Comparison of ENCODE assay signal across 18 mouse cellular contexts in genomic region chr9:106326241-106326640, GRCm38 (mm10). TPM values are rescaled to one million over a fixed set of nuclear protein-coding genes. Genes with fewer than 3 reads are reported as not detected.
A peak's percentile ranks its signal among the peaks of the same experiment; 100 is the strongest.
DNase-seq lines count a peak whose midpoint lies in the region; ATAC-seq and TF ChIP-seq lines count a peak whose summit lies in the region.
"Had no signal": no experiment of that assay in that cellular context is flagged by ENCODE, and none has a peak within 500 bp of the region (broad histone marks: within the 10 kb centered on the region; RNA-seq: fewer than 3 reads in every experiment).

No protein-coding gene starts in this region.

- H3K9me3 ChIP-seq in limb, embryonic 12.5 days = no peaks in the 10 kb centered on the region
- no peaks in the 10 kb centered on the region for H3K9me3 ChIP-seq in lung, embryonic 16.5 days (ENCODE audit: control insufficient read depth, low read length)
- H3K9me3 ChIP-seq: hindbrain, embryonic 10.5 days; intestine, embryonic 15.5 days; liver, embryonic 13.5 days had no signal

- 0 out of 2 replicates have a peak, but pooled peaks cover 6% of the 10 kb centered on the region for H3K36me3 ChIP-seq in limb, embryonic 12.5 days
- no peaks in the 10 kb centered on the region for H3K36me3 ChIP-seq in lung, embryonic 16.5 days (ENCODE audit: control insufficient read depth, insufficient read depth, low read length)
- H3K36me3 ChIP-seq: intestine, embryonic 15.5 days had no signal

- 56% methylated on average over 8 of the region's 8 CpGs for WGBS in limb, embryonic 12.5 days
- WGBS in lung, embryonic 16.5 days = 39% methylated on average over 8 of the region's 8 CpGs

- no peak overlapping the region for H3K4me3 ChIP-seq in layer of hippocampus, adult 2 months
- no peak overlapping the region for H3K4me3 ChIP-seq in limb, embryonic 12.5 days (replicated peaks)
- no peak overlapping the region for H3K4me3 ChIP-seq in lung, embryonic 16.5 days (ENCODE audit: low read length)
- H3K4me3 ChIP-seq: gastrocnemius, adult 2 months; hindbrain, embryonic 10.5 days; intestine, embryonic 15.5 days; liver, embryonic 13.5 days had no signal

- no peaks in the 10 kb centered on the region for H3K27me3 ChIP-seq in limb, embryonic 12.5 days
- no peaks in the 10 kb centered on the region for H3K27me3 ChIP-seq in lung, embryonic 16.5 days (ENCODE audit: control insufficient read depth, insufficient read depth, low read depth, low read length)
- H3K27me3 ChIP-seq: intestine, embryonic 15.5 days; liver, embryonic 13.5 days had no signal

- peaks cover 73% of the 10 kb centered on the region for H3K4me1 ChIP-seq in limb, embryonic 12.5 days (replicated peaks)
- H3K4me1 ChIP-seq in lung, embryonic 16.5 days (replicated peaks; ENCODE audit: control insufficient read depth, insufficient read depth, low read length) = peaks cover 29% of the 10 kb centered on the region

- ATAC-seq in limb, embryonic 12.5 days (ENCODE audit: insufficient number of reproducible peaks, insufficient read depth, low FRiP score, low TSS enrichment, low read depth) = no peak
- ATAC-seq in lung, embryonic 16.5 days (ENCODE audit: low read depth) = peak; percentile 77
- ATAC-seq: hindbrain, embryonic 16.5 days; intestine, embryonic 15.5 days had no signal

- DNase-seq in layer of hippocampus, adult 2 months (ENCODE audit: low spot score in 2 of 2) = no peak
- no peak for DNase-seq in layer of hippocampus, adult 8-10 months (ENCODE audit: low spot score in 2 of 2)
- peak; percentile 79 to 93 for DNase-seq in lung, postnatal 4 days
- no peak for DNase-seq in kidney, postnatal 36 days
- DNase-seq in kidney, postnatal 4 days = no peak
- DNase-seq: adrenal gland, postnatal 36 days; cerebellum, adult 9-10 months; gastrocnemius, adult 2 months; kidney, adult 9 months; kidney, postnatal 25 days; liver, embryonic 13.5 days; thymus, postnatal 25 days had no signal

- no peak overlapping the region for H3K4me2 ChIP-seq in limb, embryonic 12.5 days
- no peak overlapping the region for H3K4me2 ChIP-seq in lung, embryonic 16.5 days (ENCODE audit: low read depth, low read length)
- H3K4me2 ChIP-seq: intestine, embryonic 15.5 days; liver, embryonic 13.5 days; midbrain, embryonic 11.5 days had no signal

- peak overlapping the region; percentile 90 for H3K27ac ChIP-seq in layer of hippocampus, adult 2 months
- peak overlapping the region; percentile 36; the same call in 1 of the 2 replicates for H3K27ac ChIP-seq in limb, embryonic 12.5 days
- peak overlapping the region; percentile 89 for H3K27ac ChIP-seq in lung, embryonic 16.5 days (ENCODE audit: low read length)
- H3K27ac ChIP-seq: gastrocnemius, adult 2 months; hindbrain, embryonic 10.5 days; intestine, embryonic 15.5 days; liver, embryonic 13.5 days had no signal

- TF ChIP-seq CTCF in layer of hippocampus, adult 2 months (conservative IDR thresholded peaks at IDR 0.05) = no peak

- H3K9ac ChIP-seq in limb, embryonic 12.5 days (replicated peaks) = no peak overlapping the region
- no peak overlapping the region for H3K9ac ChIP-seq in lung, embryonic 16.5 days (ENCODE audit: low read length)
- H3K9ac ChIP-seq: intestine, embryonic 15.5 days; liver, embryonic 13.5 days had no signal

RNA-seq across cellular contexts. Expression of gene Dusp7, which starts 42.2 kb away (rescaled TPM):
- 10 to 100 TPM; 81.7 to 93.2 TPM for total RNA-seq in layer of hippocampus, adult 2 months (2021)
- 10 to 100 TPM; 78.0 to 84.8 (median 80.5) TPM for total RNA-seq in layer of hippocampus, adult 8-10 months (2022)
- 53.7 and 58.9 TPM in 2 replicates for polyA plus RNA-seq in limb, embryonic 12.5 days (2016; fragmentation: Nextera tagmentation; extraction: Ambion mirVana)
- polyA plus RNA-seq in lung, embryonic 16.5 days (2015; fragmentation: Nextera tagmentation; extraction: Ambion mirVana) = 12.9 and 13.7 TPM in 2 replicates

RNA-seq across cellular contexts. Expression of gene Poc1a, which starts 45.4 kb away (rescaled TPM):
- 10 to 100 TPM in 1 of 2 experiments, 1 to 10 TPM in 1; 8.6 to 14.5 TPM for total RNA-seq in layer of hippocampus, adult 2 months (2021)
- 10 to 100 TPM; 14.7 to 17.7 (median 16.2) TPM for total RNA-seq in layer of hippocampus, adult 8-10 months (2022)
- polyA plus RNA-seq in limb, embryonic 12.5 days (2016; fragmentation: Nextera tagmentation; extraction: Ambion mirVana) = 30.3 and 31.5 TPM in 2 replicates
- polyA plus RNA-seq in lung, embryonic 16.5 days (2015; fragmentation: Nextera tagmentation; extraction: Ambion mirVana) = 32.3 and 32.4 TPM in 2 replicates

Comparison
In these comparisons a context has a peak if more than half of its experiments do, and no peak if none do; other contexts are left out.
1. DNase-seq: peak in lung, postnatal 4 days (2 of 2); none in layer of hippocampus, adult 2 months (0 of 2), layer of hippocampus, adult 8-10 months (0 of 2), kidney, postnatal 36 days (0 of 2) and kidney, postnatal 4 days (0 of 2).
2. H3K27ac ChIP-seq: peak in every context shown above with its lines; median percentile 90 in layer of hippocampus, adult 2 months; 89 in lung, embryonic 16.5 days; 36 in limb, embryonic 12.5 days.